Mouse (Mus musculus) thymus, postnatal 0 days (tissue): ENCODE measurements around the gene Gm10037. TPM values are rescaled to one million over a fixed set of nuclear protein-coding genes. Genes with fewer than 3 reads are reported as not detected.
"Not testable (repeated sequence)": the region's sequence is repeated elsewhere in the genome, so short reads cannot be mapped to it uniquely, and the experiment has no call there.

Experiments used
- DNase-seq: peaks from one replicate; pipeline ENCODE4 v3.0.0-alpha.2; 2015; ENCODE audit warnings: low spot score
- polyA plus RNA-seq: library from polyadenylated mRNA; unstranded; fragments of >200 nt; fragmentation: Nextera tagmentation; extraction: Ambion mirVana; gene quantifications from 2 replicates; pipeline ENCODE4 v1.2.1, GENCODE M21; 2015

Gm10037 gene
- polyA plus RNA-seq, 1 experiment from 2014 or later: 1.6 TPM

DNA sequence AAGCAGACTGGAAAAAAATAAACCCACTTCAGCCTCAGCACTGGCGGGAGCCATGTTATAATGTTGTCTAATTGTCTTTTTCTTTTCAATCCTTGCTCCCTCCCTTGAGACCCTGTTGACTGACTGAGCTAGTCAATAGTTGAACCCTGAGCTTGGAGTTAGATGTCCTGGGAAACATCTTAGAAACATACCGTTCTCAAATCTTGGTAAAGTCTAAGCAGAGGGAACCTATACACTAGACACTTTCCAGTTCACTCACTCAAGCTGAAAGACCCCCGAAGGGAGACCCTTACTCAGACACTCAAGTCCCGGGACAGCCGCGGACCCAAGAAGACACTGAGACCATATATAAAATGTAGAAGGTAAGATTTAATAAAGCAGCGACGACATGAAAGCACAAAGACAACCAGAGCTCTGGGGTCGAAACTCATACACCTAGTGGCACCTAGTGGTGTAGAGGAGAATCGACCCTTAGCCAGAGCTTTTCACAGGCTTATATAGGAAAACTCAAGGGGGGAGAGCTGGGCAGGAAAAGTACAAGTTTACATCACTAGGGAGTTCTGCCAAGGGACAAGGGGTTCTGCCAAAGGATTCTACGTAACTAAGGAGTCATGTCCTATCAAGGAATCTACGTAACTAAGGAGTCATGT is 45.3 kb downstream of the Gm10037 start:
- not testable (repeated sequence) for DNase-seq

GRCm38 (mm10) chr13:67876699-67877254 is 45.9 kb downstream of the Gm10037 start:
- no peak for DNase-seq

GRCm38 (mm10) chr13:67883966-67884365 is 53.1 kb downstream of the Gm10037 start:
- DNase-seq: no peak

Other genes with a start within 250 kb of the Gm10037 start
- gene Zfp729b, start 221.4 kb upstream of the Gm10037 start, polyA plus RNA-seq: 5.0 and 5.3 TPM in 2 replicates
- gene Gm49345, start 193.3 kb upstream of the Gm10037 start, polyA plus RNA-seq: not detected in 2 replicates
- gene Zfp729a, start 193.3 kb upstream of the Gm10037 start, polyA plus RNA-seq: 3.2 and 3.9 TPM in 2 replicates
- 7.8 and 9.0 TPM in 2 replicates for gene Zfp738, start 144.0 kb upstream of the Gm10037 start, polyA plus RNA-seq
- gene Zfp65, start 101.9 kb upstream of the Gm10037 start, polyA plus RNA-seq: 3.7 and 3.8 TPM in 2 replicates
- gene Zfp85, start 75.9 kb upstream of the Gm10037 start, polyA plus RNA-seq: 7.8 and 8.5 TPM in 2 replicates
- gene Zfp493, start 51.4 kb upstream of the Gm10037 start, polyA plus RNA-seq: 1.1 and 1.6 TPM in 2 replicates
- 6.8 and 7.9 TPM in 2 replicates for gene Zfp273, start 17.4 kb upstream of the Gm10037 start, polyA plus RNA-seq
- gene BC048507, start 32.2 kb downstream of the Gm10037 start, polyA plus RNA-seq: not detected in 2 replicates